Mouse (Mus musculus) olfactory bulb, adult 2 months (tissue): ENCODE measurements around the gene Tmem246.

Source experiments
- CTCF ChIP-seq: fragments of 200-500 bp; IDR thresholded peaks from 2 replicates; pipeline ENCODE4 v1.5.1; 2012; ENCODE audit warnings: low read depth, mild to moderate bottlenecking, low read length, moderate library complexity; ENCODE audit not compliant: insufficient read depth
- POLR2A ChIP-seq: fragments of 200-500 bp; IDR thresholded peaks from 2 replicates; pipeline ENCODE4 v1.6.1; 2012; ENCODE audit warnings: mild to moderate bottlenecking, low read depth, low read length, moderate library complexity; ENCODE audit not compliant: insufficient read depth

DNA sequence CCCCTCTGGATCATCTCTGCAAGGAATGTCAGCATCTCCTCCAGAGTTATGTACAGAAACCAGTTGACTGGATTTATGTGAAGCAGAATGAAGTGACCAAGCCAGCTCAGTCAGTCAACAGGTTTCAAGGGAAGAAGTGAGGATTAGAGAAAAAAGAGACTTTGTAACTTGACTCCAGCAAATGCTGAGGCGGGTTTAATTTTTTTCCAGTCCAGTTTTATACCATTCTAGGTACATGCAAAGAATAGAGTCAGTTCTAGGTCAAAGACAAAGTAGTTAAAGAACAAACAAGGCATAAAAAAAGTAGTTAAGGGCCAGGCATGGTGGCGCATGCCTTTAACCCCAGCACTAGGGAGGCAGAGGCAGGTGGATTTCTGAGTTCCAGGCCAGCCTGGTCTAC is 5.5 kb upstream of the Tmem246 start:
- no peak for TF ChIP-seq CTCF
- no peak for TF ChIP-seq POLR2A
